Mouse (Mus musculus): ENCODE results near the gene Gprin1.
A peak's percentile ranks its signal among the peaks of the same experiment; 100 is the strongest.

DNA sequence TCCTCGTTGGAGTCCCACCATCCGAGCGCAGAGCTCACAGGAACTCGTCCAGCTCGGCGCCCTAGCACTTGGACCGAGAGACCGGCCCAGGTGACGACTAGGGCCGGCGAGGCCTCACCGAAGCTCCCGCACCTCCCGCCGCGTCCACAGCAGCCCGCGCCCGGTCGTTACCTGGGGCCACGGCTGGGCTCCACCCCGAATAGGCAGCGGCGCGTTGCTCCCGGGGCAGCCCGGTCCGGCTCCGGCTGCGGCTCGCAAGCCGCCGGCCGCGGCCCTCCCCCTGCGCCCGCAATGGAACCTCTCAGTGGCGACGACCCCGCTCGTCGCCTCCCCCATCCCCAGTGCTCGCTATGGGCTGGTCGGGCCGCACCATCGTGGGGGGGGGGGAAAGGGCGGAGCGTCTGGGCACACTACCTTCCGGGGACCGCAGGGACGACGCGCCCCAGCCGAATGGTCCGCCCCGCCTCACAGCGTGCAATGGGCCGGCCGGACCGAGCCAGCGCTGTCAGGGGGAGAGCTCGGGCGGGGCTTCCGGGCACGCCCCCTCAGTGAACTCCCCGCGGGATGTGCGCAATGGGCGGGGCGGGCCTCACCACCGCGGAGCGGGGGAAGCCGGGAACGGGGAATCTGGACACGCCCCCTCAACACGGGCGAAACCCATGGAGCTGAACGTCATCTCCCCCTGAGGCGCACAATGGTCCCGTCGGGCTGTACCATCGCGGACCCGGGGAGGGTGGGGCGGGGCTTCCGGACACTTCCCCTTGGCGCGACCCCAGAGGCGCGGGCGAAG, 55.9 kb downstream of the Gprin1 start, which contains the start of gene Rnf44:
- no peak for TF ChIP-seq CTCF (IDR thresholded peaks at IDR 0.05; ENCODE audit: low read depth, low read length)
- TF ChIP-seq POLR2A (IDR thresholded peaks at IDR 0.05; ENCODE audit: extremely low read depth, insufficient read depth, low read length) = peak; percentile 40; the same call in 1 of the 2 replicates
